Mouse (Mus musculus): Measurements from ENCODE around the gene Cks1b.

The Cks1b gene

GRCm38 (mm10) chr3:89382033-89382882 is 35.9 kb downstream of the Cks1b start:
- DNase-seq (ENCODE audit: low spot score): no peak

DNA sequence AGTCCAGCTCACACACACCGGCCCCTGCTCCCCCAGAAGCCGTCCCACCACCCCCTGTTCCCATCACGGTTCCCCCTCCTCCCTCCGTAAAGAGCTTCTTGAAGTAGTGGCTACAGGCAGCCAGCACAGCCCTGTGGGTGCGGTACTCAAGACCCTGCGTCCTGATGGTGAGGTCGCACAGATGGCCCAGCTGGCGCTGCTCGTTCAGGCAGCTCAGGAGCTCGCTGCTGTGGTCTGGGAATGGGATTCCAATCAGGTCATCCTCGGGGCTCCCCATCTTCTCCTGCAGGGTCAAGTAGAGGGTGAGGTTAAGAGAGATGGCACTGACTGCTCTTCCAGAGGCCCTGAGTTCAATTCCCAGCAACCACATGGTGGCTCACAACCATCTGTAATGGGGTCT is 37.0 kb downstream of the Cks1b start:
- DNase-seq (ENCODE audit: low spot score): no peak

GRCm38 (mm10) chr3:89380711-89381110 is 37.5 kb downstream of the Cks1b start:
- no peak for DNase-seq (ENCODE audit: low spot score)

DNA sequence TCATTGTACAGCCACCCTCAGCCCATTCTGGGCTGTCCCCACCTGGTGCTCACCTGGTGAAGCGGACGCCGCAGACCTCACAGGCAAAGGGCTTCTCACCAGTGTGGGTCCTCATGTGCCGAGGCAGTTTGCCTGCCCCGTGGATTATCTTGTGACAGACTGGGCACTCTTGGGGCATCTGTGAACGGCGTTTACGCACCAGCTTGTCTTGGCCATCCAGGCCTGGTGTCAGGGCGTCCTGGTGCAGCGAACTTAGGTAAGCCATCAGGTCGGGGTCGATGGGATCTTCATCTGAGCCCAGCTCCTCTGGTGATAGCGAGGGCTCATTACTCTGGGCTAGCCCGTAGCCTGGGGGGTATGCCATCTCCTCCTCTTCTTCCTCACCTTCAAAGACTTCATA is 37.9 kb downstream of the Cks1b start:
- DNase-seq (ENCODE audit: low spot score): no peak

DNA sequence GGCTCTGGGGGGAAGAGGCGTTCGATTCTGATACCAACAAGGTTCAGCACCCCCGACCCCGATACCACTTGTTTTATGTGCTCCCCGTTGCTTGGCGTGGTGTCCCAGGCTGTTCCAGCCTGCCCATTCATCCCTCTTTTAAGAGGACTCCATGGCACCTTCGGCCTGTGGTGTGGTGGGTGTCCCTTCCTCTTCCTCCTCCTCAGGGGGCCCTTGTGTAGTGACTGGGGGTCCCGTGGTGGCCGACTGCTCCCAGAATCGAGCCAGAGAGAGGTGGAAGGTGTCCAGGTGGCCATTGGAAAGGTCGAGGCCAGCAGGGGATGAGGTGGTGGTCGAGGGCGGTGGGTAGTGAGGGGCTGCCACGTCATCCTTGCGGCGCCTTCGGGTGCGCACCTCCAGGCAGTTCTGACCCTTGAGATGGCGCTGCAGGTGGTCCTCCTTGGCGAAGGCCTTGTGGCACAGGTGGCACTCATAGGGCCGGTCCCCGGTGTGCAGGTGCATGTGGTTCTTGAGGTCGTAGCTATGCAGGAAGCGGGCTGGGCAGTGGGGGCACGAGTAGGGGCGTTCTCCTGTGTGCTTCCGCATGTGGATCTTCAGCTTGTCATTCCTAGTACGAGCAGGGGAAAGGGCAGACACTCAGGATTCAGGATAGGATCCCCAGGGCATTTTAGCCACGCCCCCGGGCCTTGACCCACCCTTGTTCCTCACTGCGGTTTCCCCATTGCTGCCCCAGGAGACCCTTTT is 38.6 kb downstream of the Cks1b start:
- DNase-seq (ENCODE audit: low spot score): no peak

- peak; percentile 87 for DNase-seq (ENCODE audit: low spot score)
These were observed 39.7 kb downstream of the Cks1b start for GRCm38 (mm10) chr3:89378394-89379067.

DNA sequence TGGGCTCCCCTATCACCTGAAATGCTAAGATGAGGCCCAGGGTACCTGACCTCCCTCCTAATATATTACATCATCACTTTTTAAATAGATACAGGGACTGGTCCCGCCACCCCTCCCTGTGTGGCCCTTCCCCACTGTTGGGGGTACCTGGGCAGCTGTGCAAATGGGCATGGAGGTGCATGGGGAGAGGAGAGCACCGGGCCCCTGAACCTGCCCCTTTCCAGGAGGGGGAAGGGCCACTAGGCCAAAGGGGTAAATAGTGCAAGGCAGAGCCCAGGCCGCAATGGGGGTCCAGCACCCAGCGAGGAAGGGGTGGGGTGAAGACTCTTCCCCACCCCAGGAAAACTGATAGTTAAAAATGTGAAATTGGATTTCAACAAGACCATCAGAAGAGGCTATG is 40.4 kb downstream of the Cks1b start:
- no peak for DNase-seq (ENCODE audit: low spot score)

DNA sequence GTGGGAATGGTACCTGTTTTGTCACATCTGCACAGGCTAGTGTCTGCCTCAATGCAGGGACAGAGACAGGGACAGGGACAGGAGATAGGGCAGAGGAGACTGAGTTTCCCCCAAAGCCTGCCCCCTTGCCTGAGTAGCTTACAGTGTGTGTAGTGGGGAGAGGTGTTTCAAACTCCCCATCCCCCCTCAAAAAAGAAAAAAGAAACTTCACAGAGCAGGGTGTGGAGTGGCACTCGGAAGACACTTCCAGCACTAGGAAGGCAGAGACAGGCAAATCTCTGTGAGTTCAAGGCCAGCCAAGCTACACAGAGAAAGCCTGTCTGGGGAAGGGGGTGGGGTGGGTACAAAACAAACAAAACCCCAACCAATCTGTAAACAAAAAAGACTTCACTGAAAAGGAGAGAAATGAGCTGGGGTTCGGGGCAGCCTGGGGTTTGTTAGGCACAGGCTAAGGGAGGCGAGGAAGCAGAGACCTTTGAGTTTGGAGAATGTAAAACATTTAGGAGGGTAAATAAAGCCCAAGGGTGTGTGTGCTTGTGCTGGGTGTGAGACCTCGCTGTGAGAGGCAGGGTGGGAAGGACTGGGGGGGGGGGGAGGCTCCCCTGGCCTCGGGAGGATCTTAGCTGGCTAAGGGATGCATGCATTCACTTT is 44.5 kb downstream of the Cks1b start:
- no peak for DNase-seq (ENCODE audit: low spot score)

- no peak for DNase-seq (ENCODE audit: low spot score)
These were observed 50.8 kb downstream of the Cks1b start for GRCm38 (mm10) chr3:89367338-89367737.

- no peak for DNase-seq (ENCODE audit: low spot score)
These were observed 52.4 kb downstream of the Cks1b start for GRCm38 (mm10) chr3:89365486-89366414.

Measured in urinary bladder, postnatal 14 days (tissue).